Mouse (Mus musculus) stomach, postnatal 0 days (tissue): Measurements from ENCODE around the gene Tsga10. TPM values are rescaled to one million over a fixed set of nuclear protein-coding genes. Genes with fewer than 3 reads are reported as not detected.

Source experiments
- ATAC-seq: fragments of 200-750 bp; cut with Nextera tagmentation; 2 replicates; pipeline ENCODE4 v1.8.0; 2017; ENCODE audit not compliant: low FRiP score, low TSS enrichment
- DNase-seq: peaks from one replicate; pipeline ENCODE4 v3.0.0-alpha.2; 2016; ENCODE audit warnings: low spot score
- H3K27ac ChIP-seq: fragments of 300-500 bp; sonication (generic); replicated peaks from 2 replicates; pipeline ENCODE4 v1.5.1; 2014; ENCODE audit warnings: mild to moderate bottlenecking, control low read depth
- H3K27me3 ChIP-seq: fragments of 300-500 bp; sonication (generic); 2 replicates; pipeline ENCODE4 v1.6.1; 2014; ENCODE audit warnings: low read length; ENCODE audit not compliant: control insufficient read depth, insufficient read depth
- H3K36me3 ChIP-seq: fragments of 300-500 bp; sonication (generic); 2 replicates; pipeline ENCODE4 v1.6.1; 2014; ENCODE audit warnings: low read length, mixed read lengths; ENCODE audit not compliant: control insufficient read depth, insufficient read depth
- H3K4me1 ChIP-seq: fragments of 300-500 bp; sonication (generic); replicated peaks from 2 replicates; pipeline ENCODE4 v1.6.1; 2014; ENCODE audit warnings: antibody characterized with exemption; ENCODE audit not compliant: control insufficient read depth, insufficient read depth
- H3K4me2 ChIP-seq: fragments of 300-500 bp; sonication (generic); replicated peaks from 2 replicates; pipeline ENCODE4 v1.6.1; 2014; ENCODE audit warnings: low read depth, mild to moderate bottlenecking, control low read depth, moderate library complexity
- H3K4me3 ChIP-seq: fragments of 300-500 bp; sonication (generic); 2 replicates; pipeline ENCODE4 v1.5.1; 2014; ENCODE audit warnings: low read depth, low read length, control low read depth
- H3K9ac ChIP-seq: fragments of 300-500 bp; sonication (generic); 2 replicates; pipeline ENCODE4 v1.6.1; 2014; ENCODE audit warnings: mild to moderate bottlenecking, low read length, control low read depth, mixed read lengths
- H3K9me3 ChIP-seq: fragments of 300-500 bp; sonication (generic); 2 replicates; pipeline ENCODE4 v1.6.1; 2016; ENCODE audit warnings: low read length; ENCODE audit not compliant: control insufficient read depth
- CTCF ChIP-seq: IDR thresholded peaks from 2 replicates; pipeline ENCODE4 v1.5.1; 2016; ENCODE audit warnings: antibody characterized with exemption, low read depth, mild to moderate bottlenecking, moderate library complexity
- EP300 ChIP-seq: optimal IDR thresholded peaks from 2 replicates; pipeline ENCODE3; 2016; ENCODE audit warnings: antibody characterized with exemption
- WGBS: fragments of 180-500 bp; shearing (Covaris S2); extraction: QIAGEN DNeasy Blood & Tissue Kit; methylation state at CpG from one replicate; pipeline ENCODE4 v1.1.7; 2014; 5-methylcytosine and 5-hydroxymethylcytosine counted together
- polyA plus RNA-seq: library from polyadenylated mRNA; unstranded; fragments of >200 nt; fragmentation: Nextera tagmentation; extraction: Ambion mirVana; gene quantifications from 2 replicates; pipeline ENCODE4 v1.2.1, GENCODE M21; 2015

Gene Tsga10
- polyA plus RNA-seq, 1 experiment from 2014 or later, result 2.1 TPM

- no peaks in the 10 kb centered on the region for H3K36me3 ChIP-seq
- 53% methylated on average over 12 of the region's 12 CpGs for WGBS
- H3K4me1 ChIP-seq, result no peaks in the 10 kb centered on the region
- TF ChIP-seq EP300, result no peak
- TF ChIP-seq CTCF, result no peak
- DNase-seq (no peak), ATAC-seq (no peak)
- no peaks in the 10 kb centered on the region for H3K9me3 ChIP-seq
- H3K27ac ChIP-seq, result no peak overlapping the region
- H3K9ac ChIP-seq, result no peak overlapping the region
- no peaks in the 10 kb centered on the region for H3K27me3 ChIP-seq
- no peak overlapping the region for H3K4me2 ChIP-seq
- no peak overlapping the region for H3K4me3 ChIP-seq
Measured at GRCm38 (mm10) chr1:37725880-37726279, 140.3 kb downstream of the Tsga10 start.

- ATAC-seq (no peak), DNase-seq (no peak)
- no peaks in the 10 kb centered on the region for H3K27me3 ChIP-seq
- H3K9me3 ChIP-seq, result no peaks in the 10 kb centered on the region
- no peak overlapping the region for H3K9ac ChIP-seq
- H3K4me3 ChIP-seq, result no peak overlapping the region
- H3K4me2 ChIP-seq, result no peak overlapping the region
- H3K36me3 ChIP-seq, result no peaks in the 10 kb centered on the region
- TF ChIP-seq CTCF, result no peak
- TF ChIP-seq EP300, result no peak
- 55% methylated on average over 5 of the region's 5 CpGs for WGBS
- H3K4me1 ChIP-seq, result no peaks in the 10 kb centered on the region
- no peak overlapping the region for H3K27ac ChIP-seq
Measured at GRCm38 (mm10) chr1:37721092-37721491, 145.1 kb downstream of the Tsga10 start.

GRCm38 (mm10) chr1:37719761-37720640 lies 146.2 kb downstream of the Tsga10 start, which contains the start of gene 2010300C02Rik:
Gene 2010300C02Rik (minus strand): TSS chr1:37720085.
- DNase-seq, result peak; percentile 82
- H3K27me3 ChIP-seq, result no peaks in the 10 kb centered on the region

GRCm38 (mm10) chr1:37719030-37719723 lies 147.1 kb downstream of the Tsga10 start:
- no peak for TF ChIP-seq CTCF
- no peak for TF ChIP-seq EP300
- Histone ChIP-seq H3K9ac (peak overlapping the region; percentile 75), H3K4me1 (no peaks in the 10 kb centered on the region), H3K27ac (peak overlapping the region; percentile 84), H3K36me3 (no peaks in the 10 kb centered on the region), H3K27me3 (no peaks in the 10 kb centered on the region), H3K4me2 (peak overlapping the region; percentile 95), H3K9me3 (no peaks in the 10 kb centered on the region), H3K4me3 (peak overlapping the region; percentile 63)
- 3% methylated on average over 45 of the region's 49 CpGs for WGBS
- DNase-seq (peak; percentile 62), ATAC-seq (peak; percentile 58)

More at GRCm38 (mm10) chr1:37719761-37720640, 146.2 kb downstream of the Tsga10 start, which contains the start of gene 2010300C02Rik:
- under 1% methylated on average over 49 of the region's 69 CpGs for WGBS
- no peaks in the 10 kb centered on the region for H3K36me3 ChIP-seq
- TF ChIP-seq CTCF (peak; percentile 65), EP300 (no peak)
- ATAC-seq, result peak; percentile 88
- H3K9me3 ChIP-seq, result no peaks in the 10 kb centered on the region
- H3K4me3 ChIP-seq, result peak within 1 kb of the TSS; percentile 63
- H3K4me1 ChIP-seq, result no peaks in the 10 kb centered on the region
- peak within 1 kb of the TSS; percentile 75 for H3K9ac ChIP-seq
- H3K4me2 ChIP-seq, result peak within 1 kb of the TSS; percentile 95
- peak within 1 kb of the TSS; percentile 84 for H3K27ac ChIP-seq

GRCm38 (mm10) chr1:37718516-37718915 lies 147.7 kb downstream of the Tsga10 start:
- ATAC-seq (peak; percentile 32; the same call in 1 of the 2 replicates), DNase-seq (no peak)
- Histone ChIP-seq H3K27ac (no peak overlapping the region), H3K27me3 (no peaks in the 10 kb centered on the region), H3K4me3 (no peak overlapping the region), H3K9me3 (no peaks in the 10 kb centered on the region), H3K4me2 (peak overlapping the region; percentile 95; the same call in 1 of the 2 replicates), H3K4me1 (no peaks in the 10 kb centered on the region), H3K36me3 (no peaks in the 10 kb centered on the region), H3K9ac (no peak overlapping the region)
- TF ChIP-seq EP300 (no peak), CTCF (0 out of 2 replicates have a peak, but pooled peaks have one; percentile 6)
- WGBS, result 41% methylated on average over 7 of the region's 7 CpGs
